Mouse (Mus musculus) ovary, postnatal 10 days (tissue): ENCODE measurements at regions not wholly inside any gene's neighbourhood (a gene's known extent, or its start where the extent isn't known, plus 50 kb on each side); places are given as distances from the start of the nearest gene placed in this dataset.
"Not testable (repeated sequence)": the region's sequence is repeated elsewhere in the genome, so short reads cannot be mapped to it uniquely, and the experiment has no call there.

Experiments
- DNase-seq: peaks from one replicate; pipeline ENCODE4 v3.0.0; 2022; ENCODE audit warnings: low spot score

GRCm38 (mm10) chr1:177501288-177501687 lies 59.1 kb downstream of the Zbtb18 start:
- no peak for DNase-seq

- DNase-seq = no peak
Observed at GRCm38 (mm10) chr1:177503946-177504345, 61.8 kb downstream of the Zbtb18 start.

GRCm38 (mm10) chr1:177504743-177505142 lies 62.6 kb downstream of the Zbtb18 start:
- DNase-seq = no peak

- DNase-seq = not testable (repeated sequence)
Observed at GRCm38 (mm10) chr1:177507398-177507797, 65.2 kb downstream of the Zbtb18 start.

- DNase-seq = no peak
Observed at GRCm38 (mm10) chr1:177509786-177510185, 67.6 kb downstream of the Zbtb18 start.

GRCm38 (mm10) chr1:177512116-177512515 lies 70.0 kb downstream of the Zbtb18 start:
- DNase-seq = no peak

GRCm38 (mm10) chr1:177517934-177518610 lies 75.9 kb downstream of the Zbtb18 start:
- DNase-seq = no peak

GRCm38 (mm10) chr1:177518897-177519513 lies 76.9 kb downstream of the Zbtb18 start:
- DNase-seq = no peak

- DNase-seq = no peak
Observed at GRCm38 (mm10) chr1:177521110-177521509, 79.0 kb downstream of the Zbtb18 start.

- DNase-seq = no peak
Observed at GRCm38 (mm10) chr1:177525141-177525540, 83.0 kb downstream of the Zbtb18 start.

GRCm38 (mm10) chr1:177531791-177532190 lies 89.6 kb downstream of the Zbtb18 start:
- no peak for DNase-seq

GRCm38 (mm10) chr1:177532656-177533055 lies 90.5 kb downstream of the Zbtb18 start:
- DNase-seq = no peak

GRCm38 (mm10) chr1:177533332-177533731 lies 91.2 kb downstream of the Zbtb18 start:
- DNase-seq = no peak

- no peak for DNase-seq
Observed at GRCm38 (mm10) chr1:177545031-177545735, 103.0 kb downstream of the Zbtb18 start.

- no peak for DNase-seq
Observed at GRCm38 (mm10) chr1:177547716-177548115, 105.6 kb downstream of the Zbtb18 start.

GRCm38 (mm10) chr1:177555471-177556291 lies 113.5 kb downstream of the Zbtb18 start:
- no peak for DNase-seq

- DNase-seq = no peak
Observed at GRCm38 (mm10) chr1:177557432-177557831, 115.3 kb downstream of the Zbtb18 start.

- DNase-seq = no peak
Observed at GRCm38 (mm10) chr1:177557856-177558255, 115.7 kb downstream of the Zbtb18 start.

- no peak for DNase-seq
Observed at GRCm38 (mm10) chr1:177561716-177562588, 119.8 kb downstream of the Zbtb18 start.

GRCm38 (mm10) chr1:177562589-177562912 lies 120.4 kb downstream of the Zbtb18 start:
- DNase-seq = no peak

GRCm38 (mm10) chr1:177565678-177566077 lies 123.5 kb downstream of the Zbtb18 start:
- DNase-seq = no peak
